Mouse (Mus musculus) thymus, adult 2 months (tissue): ENCODE results near the gene Etl4.

ENCODE experiments used
- CTCF ChIP-seq: fragments of 200-500 bp; IDR thresholded peaks from 2 replicates; pipeline ENCODE4 v1.5.1; 2012; ENCODE audit warnings: mild to moderate bottlenecking, control low read depth, low read length, moderate library complexity, borderline replicate concordance; ENCODE audit not compliant: control insufficient read depth, poor library complexity, insufficient read depth; ENCODE audit errors: extremely low read depth
- POLR2A ChIP-seq: fragments of 200-500 bp; IDR thresholded peaks from 2 replicates; pipeline ENCODE4 v1.6.1; 2012; ENCODE audit warnings: mild to moderate bottlenecking, low read length, control low read depth, moderate library complexity; ENCODE audit not compliant: control insufficient read depth, poor library complexity, insufficient read depth; ENCODE audit errors: extremely low read depth

DNA sequence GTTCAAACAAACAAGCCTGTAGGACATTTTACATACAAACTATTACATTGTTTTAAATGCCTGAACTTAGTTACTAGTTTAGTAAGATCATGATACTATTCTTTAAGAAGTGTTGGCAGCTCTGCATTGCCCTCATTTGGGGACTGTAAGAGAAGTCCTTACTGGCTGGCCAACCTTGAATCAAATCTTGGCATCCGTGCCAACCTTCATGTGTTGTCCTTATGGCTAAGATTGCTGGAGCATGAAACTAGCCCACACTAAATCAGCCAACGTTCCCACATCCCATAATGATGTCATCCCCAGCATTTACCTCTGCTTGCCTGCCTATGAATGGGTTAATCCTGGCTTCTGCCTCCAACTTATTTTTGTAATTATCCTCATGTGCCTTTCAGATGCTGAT lies 636.0 kb downstream of the Etl4 start:
- no peak for TF ChIP-seq POLR2A
- no peak for TF ChIP-seq CTCF
